Mouse (Mus musculus) mesoderm, embryonic 11.5 days (tissue): ENCODE results near the gene Atp10a.
A peak's percentile ranks its signal among the peaks of the same experiment; 100 is the strongest.

ENCODE experiments used
- DNase-seq: peaks from one replicate; pipeline ENCODE4 v3.0.0-alpha.2; 2012; ENCODE audit warnings: low read depth, low spot score

The Atp10a gene

GRCm38 (mm10) chr7:58655866-58656265 is at the start of gene Atp10a:
Gene Atp10a, plus strand, starts transcription at chr7:58656166.
- no peak for DNase-seq

- DNase-seq, result peak; percentile 21
Measured at GRCm38 (mm10) chr7:58618048-58618447, 37.9 kb upstream of the Atp10a start.

GRCm38 (mm10) chr7:58626305-58627155 is 29.4 kb upstream of the Atp10a start:
- DNase-seq, result no peak

- DNase-seq, result no peak
Measured at GRCm38 (mm10) chr7:58627381-58627780, 28.6 kb upstream of the Atp10a start.

- no peak for DNase-seq
Measured at GRCm38 (mm10) chr7:58629233-58629632, 26.7 kb upstream of the Atp10a start.

GRCm38 (mm10) chr7:58633683-58634082 is 22.3 kb upstream of the Atp10a start:
- no peak for DNase-seq

- DNase-seq, result no peak
Measured at GRCm38 (mm10) chr7:58639676-58640075, 16.3 kb upstream of the Atp10a start.

- DNase-seq, result no peak
Measured at GRCm38 (mm10) chr7:58640456-58640855, 15.5 kb upstream of the Atp10a start.

- DNase-seq, result no peak
Measured at GRCm38 (mm10) chr7:58641916-58642315, 14.1 kb upstream of the Atp10a start.

- DNase-seq, result no peak
Measured at GRCm38 (mm10) chr7:58647404-58647803, 8.6 kb upstream of the Atp10a start.

GRCm38 (mm10) chr7:58657913-58658789 is 2.2 kb downstream of the Atp10a start:
- peak; percentile 74 for DNase-seq

- DNase-seq, result peak; percentile 2
Measured at GRCm38 (mm10) chr7:58658790-58659405, 2.9 kb downstream of the Atp10a start.

GRCm38 (mm10) chr7:58660046-58660445 is 4.1 kb downstream of the Atp10a start:
- DNase-seq, result no peak

GRCm38 (mm10) chr7:58660665-58661064 is 4.7 kb downstream of the Atp10a start:
- DNase-seq, result no peak

GRCm38 (mm10) chr7:58661076-58661475 is 5.1 kb downstream of the Atp10a start:
- DNase-seq, result no peak

- no peak for DNase-seq
Measured at GRCm38 (mm10) chr7:58668617-58669016, 12.7 kb downstream of the Atp10a start.

GRCm38 (mm10) chr7:58676075-58676474 is 20.1 kb downstream of the Atp10a start:
- no peak for DNase-seq

GRCm38 (mm10) chr7:58677111-58677805 is 21.3 kb downstream of the Atp10a start:
- no peak for DNase-seq

GRCm38 (mm10) chr7:58685967-58686366 is 30.0 kb downstream of the Atp10a start:
- DNase-seq, result no peak

- DNase-seq, result no peak
Measured at GRCm38 (mm10) chr7:58686573-58686972, 30.6 kb downstream of the Atp10a start.

- DNase-seq, result no peak
Measured at GRCm38 (mm10) chr7:58686997-58687396, 31.0 kb downstream of the Atp10a start.
